Mouse (Mus musculus) hindbrain, embryonic 16.5 days (tissue): Measurements from ENCODE around the gene Batf. TPM values are rescaled to one million over a fixed set of nuclear protein-coding genes. Genes with fewer than 3 reads are reported as not detected.

Source experiments
- ATAC-seq: fragments of 200-750 bp; cut with Nextera tagmentation; 2 replicates; pipeline ENCODE4 v1.8.0; 2017; ENCODE audit warnings: moderate TSS enrichment, moderate library complexity
- H3K27ac ChIP-seq: fragments of 300-500 bp; sonication (generic); 2 replicates; pipeline ENCODE4 v1.5.1; 2014; ENCODE audit warnings: low read depth, mild to moderate bottlenecking, control low read depth, low read length, moderate library complexity
- H3K27me3 ChIP-seq: fragments of 300-500 bp; sonication (generic); replicated peaks from 2 replicates; pipeline ENCODE4 v1.6.1; 2014; ENCODE audit warnings: low read length; ENCODE audit not compliant: control insufficient read depth, insufficient read depth
- H3K36me3 ChIP-seq: fragments of 300-500 bp; sonication (generic); 2 replicates; pipeline ENCODE4 v1.6.1; 2014; ENCODE audit warnings: mild to moderate bottlenecking, low read length, moderate library complexity, mixed read lengths; ENCODE audit not compliant: control insufficient read depth, insufficient read depth
- H3K4me1 ChIP-seq: fragments of 300-500 bp; sonication (generic); 2 replicates; pipeline ENCODE4 v1.6.1; 2014; ENCODE audit warnings: low read depth, low read length; ENCODE audit not compliant: control insufficient read depth, insufficient read depth
- H3K4me2 ChIP-seq: fragments of 300-500 bp; sonication (generic); 2 replicates; pipeline ENCODE4 v1.6.1; 2014; ENCODE audit warnings: mild to moderate bottlenecking, low read length, control low read depth, moderate library complexity
- H3K4me3 ChIP-seq: fragments of 300-500 bp; sonication (generic); 2 replicates; pipeline ENCODE4 v1.5.1; 2014; ENCODE audit warnings: mild to moderate bottlenecking, low read length, control low read depth, moderate library complexity
- H3K9ac ChIP-seq: fragments of 300-500 bp; sonication (generic); 2 replicates; pipeline ENCODE4 v1.6.1; 2014; ENCODE audit warnings: low read depth, mild to moderate bottlenecking, control low read depth, low read length, moderate library complexity
- H3K9me3 ChIP-seq: fragments of 300-500 bp; sonication (generic); 2 replicates; pipeline ENCODE4 v1.6.1; 2014; ENCODE audit warnings: mild to moderate bottlenecking, low read length, moderate library complexity; ENCODE audit not compliant: control insufficient read depth
- WGBS: fragments of 180-500 bp; shearing (Covaris S2); extraction: QIAGEN DNeasy Blood & Tissue Kit; methylation state at CpG from one replicate; pipeline ENCODE4 v1.1.7; 2014; 5-methylcytosine and 5-hydroxymethylcytosine counted together
- microRNA-seq: library from miRNA; unstranded; fragments of <30 nt; microRNA quantifications from one replicate; pipeline ENCODE4, GENCODE M21; 2017
- polyA plus RNA-seq: library from polyadenylated mRNA; unstranded; fragments of >200 nt; fragmentation: Nextera tagmentation; extraction: Ambion mirVana; gene quantifications from 2 replicates; pipeline ENCODE4 v1.2.1, GENCODE M21; 2015

Batf gene
- polyA plus RNA-seq, 1 experiment from 2014 or later: 1.2 TPM

DNA sequence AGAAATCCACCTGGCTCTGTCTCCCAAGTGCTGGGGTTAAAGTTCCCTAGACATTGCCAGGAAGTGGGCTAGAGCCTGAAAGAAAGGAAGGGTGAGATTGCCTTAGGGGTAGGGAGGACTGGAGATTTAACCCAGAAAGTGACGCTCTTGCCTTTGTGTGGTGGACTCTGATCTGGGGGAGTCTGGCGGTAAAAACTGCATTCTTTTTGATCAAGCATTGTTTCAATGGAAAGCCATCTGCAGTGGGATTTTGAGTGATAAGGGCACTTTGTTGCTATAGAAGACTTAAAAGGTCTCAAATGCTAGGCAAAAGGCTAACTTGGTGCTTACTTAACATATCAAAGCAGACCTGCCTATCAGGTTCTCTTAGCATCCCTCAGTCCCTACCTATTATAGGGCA is 66.8 kb downstream of the Batf start:
- Histone ChIP-seq H3K36me3 (no peaks in the 10 kb centered on the region), H3K4me1 (no peaks in the 10 kb centered on the region), H3K9ac (no peak overlapping the region), H3K4me2 (no peak overlapping the region), H3K4me3 (no peak overlapping the region), H3K9me3 (no peaks in the 10 kb centered on the region), H3K27ac (no peak overlapping the region), H3K27me3 (no peaks in the 10 kb centered on the region)
- WGBS: 48% methylated on average over 2 of the region's 2 CpGs
- no peak for ATAC-seq

DNA sequence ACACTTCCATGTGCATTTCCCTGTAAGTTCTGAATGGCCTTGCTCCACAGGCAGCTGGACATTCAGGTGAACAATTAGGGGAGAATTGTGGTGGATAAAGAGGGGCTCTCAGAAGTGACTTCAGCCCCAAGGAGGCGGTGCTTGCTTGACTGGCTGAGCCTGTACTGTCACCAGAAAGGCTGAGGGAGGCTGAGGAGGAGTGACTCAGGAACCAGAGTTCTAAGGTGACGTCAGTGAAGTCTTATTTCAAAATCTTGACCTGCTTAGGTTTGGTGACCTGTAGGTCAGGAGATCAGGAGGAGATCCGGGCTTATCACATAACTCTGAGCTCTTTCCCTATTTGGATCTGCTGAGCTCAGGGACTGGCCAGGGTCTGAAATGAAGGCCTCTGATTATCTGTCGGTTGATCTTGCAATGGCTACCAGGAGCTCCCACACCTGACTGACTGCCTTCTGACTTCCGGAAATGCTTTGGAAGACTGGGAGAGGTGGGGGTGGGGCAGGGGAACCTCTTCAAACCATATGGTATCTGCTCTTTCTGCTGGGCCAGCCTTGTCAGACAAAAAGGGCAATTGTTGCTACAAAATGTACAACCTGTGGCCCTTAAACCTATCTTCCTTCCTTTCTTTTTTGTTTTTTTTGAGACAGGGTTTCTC is 68.3 kb downstream of the Batf start:
- H3K4me2 ChIP-seq: no peak overlapping the region
- ATAC-seq: no peak
- H3K27me3 ChIP-seq: no peaks in the 10 kb centered on the region
- no peaks in the 10 kb centered on the region for H3K36me3 ChIP-seq
- H3K4me3 ChIP-seq: no peak overlapping the region
- H3K9me3 ChIP-seq: no peaks in the 10 kb centered on the region
- no peak overlapping the region for H3K9ac ChIP-seq
- H3K4me1 ChIP-seq: no peaks in the 10 kb centered on the region
- WGBS: 82% methylated on average over 5 of the region's 5 CpGs
- H3K27ac ChIP-seq: no peak overlapping the region

- Histone ChIP-seq H3K9ac (no peak overlapping the region), H3K4me3 (no peak overlapping the region), H3K27me3 (no peaks in the 10 kb centered on the region), H3K4me1 (no peaks in the 10 kb centered on the region), H3K36me3 (no peaks in the 10 kb centered on the region), H3K4me2 (no peak overlapping the region), H3K9me3 (no peaks in the 10 kb centered on the region), H3K27ac (no peak overlapping the region)
- no peak for ATAC-seq
- 84% methylated on average over 3 of the region's 3 CpGs for WGBS
Measured at GRCm38 (mm10) chr12:85756455-85756854, 70.0 kb downstream of the Batf start.

DNA sequence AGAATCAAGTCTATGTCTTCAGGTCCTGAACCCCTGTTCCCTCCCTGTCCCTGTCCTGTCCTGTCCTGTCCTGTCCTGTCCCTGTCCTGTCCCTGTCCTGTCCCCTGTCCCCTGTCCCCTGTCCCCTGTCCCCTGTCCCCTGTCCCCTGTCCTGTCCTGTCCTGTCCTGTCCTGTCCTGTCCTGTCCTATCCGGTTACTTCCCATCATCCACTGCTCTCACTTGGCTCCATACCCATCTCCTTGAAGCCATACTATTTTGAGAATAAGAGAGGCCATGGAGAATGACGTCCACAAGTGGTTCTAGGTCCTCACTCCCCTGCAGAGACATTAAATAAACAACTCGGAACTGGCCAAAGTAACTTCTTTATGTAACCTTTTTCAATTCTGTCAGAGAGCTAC is 70.6 kb downstream of the Batf start:
- no peak for ATAC-seq
- 65% methylated on average over 3 of the region's 3 CpGs for WGBS

More for the DNA sequence above, 70.6 kb downstream of the Batf start:
- Histone ChIP-seq H3K27ac (no peak overlapping the region), H3K4me3 (no peak overlapping the region), H3K9ac (no peak overlapping the region), H3K4me1 (no peaks in the 10 kb centered on the region), H3K27me3 (no peaks in the 10 kb centered on the region), H3K36me3 (no peaks in the 10 kb centered on the region), H3K9me3 (no peaks in the 10 kb centered on the region), H3K4me2 (no peak overlapping the region)

Small RNA genes within 50 kb of the gene (microRNA-seq; reads per million reads assigned to microRNA genes)
- not detected for gene Gm47285

Other genes starting within 250 kb of the Batf start
- gene Fos, start 212.8 kb upstream of the Batf start, polyA plus RNA-seq: 3.9 and 4.3 TPM in 2 replicates
- gene Jdp2, start 87.6 kb upstream of the Batf start, polyA plus RNA-seq: 0.26 and 0.56 TPM in 2 replicates
- 6.3 and 6.9 TPM in 2 replicates for gene Flvcr2, start 59.9 kb downstream of the Batf start, polyA plus RNA-seq
- 109 and 114 TPM in 2 replicates for gene Erg28, start 137.9 kb downstream of the Batf start, polyA plus RNA-seq
- gene Ttll5, start 138.0 kb downstream of the Batf start, polyA plus RNA-seq: 11.0 and 12.6 TPM in 2 replicates